Mouse (Mus musculus) embryonic fibroblast, embryonic 13.5 days (primary cell): ENCODE measurements around the gene Ampd2. TPM values are rescaled to one million over a fixed set of nuclear protein-coding genes. Genes with fewer than 3 reads are reported as not detected.

Experiments
- H3K27ac ChIP-seq: 2 replicates; pipeline ENCODE4 v1.5.1; 2012; ENCODE audit warnings: low read length, control low read depth, inconsistent platforms; ENCODE audit not compliant: insufficient read depth
- H3K4me1 ChIP-seq: 2 replicates; pipeline ENCODE4 v1.6.1; 2011; ENCODE audit warnings: low read length; ENCODE audit not compliant: control insufficient read depth, insufficient read depth
- H3K4me3 ChIP-seq: 2 replicates; pipeline ENCODE4 v1.5.1; 2011; ENCODE audit warnings: mild to moderate bottlenecking, control low read depth, low read length; ENCODE audit not compliant: insufficient read depth
- CTCF ChIP-seq: IDR thresholded peaks from 2 replicates; pipeline ENCODE4 v1.5.1; 2011; ENCODE audit warnings: mild to moderate bottlenecking, control low read depth, low read length, moderate library complexity, borderline replicate concordance; ENCODE audit not compliant: insufficient read depth
- POLR2A ChIP-seq: IDR thresholded peaks from 2 replicates; pipeline ENCODE4 v1.6.1; 2011; ENCODE audit warnings: low read depth, mild to moderate bottlenecking, control low read depth, low read length, moderate library complexity
- polyA plus RNA-seq: library from polyadenylated mRNA; stranded (reverse); fragments of >200 nt; gene quantifications from 2 replicates; pipeline ENCODE4 v1.2.4, GENCODE M21; 2011; ENCODE audit warnings: low read depth; ENCODE audit not compliant: missing spikeins, insufficient read length

Ampd2 gene
- polyA plus RNA-seq, 1 experiment: 48.3 TPM

- Histone ChIP-seq H3K4me1 (peaks cover 7% of the 10 kb centered on the region), H3K4me3 (no peak overlapping the region), H3K27ac (no peak overlapping the region)
- TF ChIP-seq CTCF (no peak), POLR2A (no peak)
Observed at GRCm38 (mm10) chr3:108098316-108098715, 11.9 kb upstream of the Ampd2 start.

- Histone ChIP-seq H3K4me1 (peaks cover 7% of the 10 kb centered on the region), H3K4me3 (no peak overlapping the region), H3K27ac (no peak overlapping the region)
- TF ChIP-seq CTCF (no peak), POLR2A (no peak)
Observed at GRCm38 (mm10) chr3:108097656-108098055, 11.2 kb upstream of the Ampd2 start.

DNA sequence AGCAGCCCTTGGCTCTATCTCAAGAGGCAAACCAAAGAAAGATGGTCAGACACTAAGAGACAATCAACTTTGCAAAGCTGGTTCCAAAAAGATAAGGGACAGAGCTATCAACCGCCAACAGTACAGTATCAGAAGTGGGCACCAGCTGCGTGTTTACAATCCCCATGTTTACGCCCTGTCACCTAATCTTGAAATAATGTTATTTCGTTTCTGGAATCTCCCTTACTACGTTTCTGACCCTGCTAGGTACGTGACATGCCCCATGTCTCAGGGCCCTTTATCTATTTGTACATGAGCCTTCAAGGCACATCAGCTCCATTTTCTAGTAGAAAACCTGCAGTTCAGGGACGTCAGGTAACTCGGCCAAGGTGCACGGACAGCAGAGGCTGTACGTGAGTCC, 10.3 kb upstream of the Ampd2 start:
- Histone ChIP-seq H3K27ac (peak overlapping the region; percentile 60), H3K4me1 (peaks cover 7% of the 10 kb centered on the region), H3K4me3 (no peak overlapping the region)
- TF ChIP-seq POLR2A (no peak), CTCF (no peak)

DNA sequence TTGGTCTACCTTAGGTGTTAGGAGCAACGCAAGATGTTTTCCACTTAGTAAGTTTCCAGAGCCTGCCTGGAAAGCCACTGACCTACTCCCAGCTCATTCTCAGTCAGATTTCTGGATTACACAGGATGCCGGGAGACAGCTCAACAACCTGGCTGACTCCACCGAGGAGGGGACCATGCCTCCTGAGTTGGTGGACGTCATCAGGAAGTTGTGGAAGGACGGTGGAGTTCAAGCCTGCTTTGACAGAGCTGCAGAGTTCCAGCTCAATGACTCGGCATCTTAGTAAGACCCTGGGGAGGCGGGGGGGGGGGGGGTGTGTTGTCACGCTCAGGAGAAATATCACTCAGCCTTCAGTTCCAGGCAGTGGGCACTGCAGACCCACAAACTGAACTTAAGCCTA, 9.8 kb upstream of the Ampd2 start:
- TF ChIP-seq POLR2A (no peak), CTCF (no peak)
- Histone ChIP-seq H3K4me1 (peaks cover 7% of the 10 kb centered on the region), H3K4me3 (no peak overlapping the region)

DNA sequence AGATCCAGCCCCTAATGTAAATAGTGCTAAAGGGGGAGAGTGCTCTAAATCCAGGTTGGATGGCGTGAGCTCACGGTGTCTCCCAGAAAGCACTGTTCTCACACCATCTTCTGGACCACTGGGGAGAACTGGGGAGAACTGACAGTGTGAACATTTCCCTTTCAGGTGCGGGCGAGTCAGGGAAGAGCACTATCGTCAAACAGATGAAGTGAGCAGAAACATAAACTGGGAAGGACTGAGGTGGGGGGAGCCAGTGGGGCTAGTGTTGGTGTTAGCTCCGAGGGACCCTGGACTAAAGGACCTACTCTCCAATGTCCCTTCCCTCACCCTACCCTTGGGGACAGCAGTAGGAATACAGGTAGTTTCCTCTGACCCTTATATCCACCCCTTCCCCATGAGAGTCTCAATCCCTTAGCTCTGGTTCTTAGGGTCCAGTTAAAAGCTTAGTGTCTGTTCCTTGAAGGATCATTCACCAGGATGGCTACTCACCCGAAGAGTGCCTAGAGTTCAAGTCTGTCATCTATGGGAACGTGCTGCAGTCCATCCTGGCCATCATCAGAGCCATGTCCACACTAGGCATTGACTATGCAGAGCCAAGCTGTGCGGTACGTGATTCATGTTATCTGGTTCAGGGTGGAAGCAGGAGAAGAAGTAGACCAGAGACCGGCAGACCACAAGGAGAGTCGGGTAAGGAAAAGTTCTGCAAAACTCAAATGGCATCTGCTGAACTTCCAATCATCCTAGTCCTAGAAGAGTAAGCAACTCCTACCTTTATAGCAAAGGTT, 8.7 kb upstream of the Ampd2 start:
- TF ChIP-seq CTCF (no peak), POLR2A (no peak)
- Histone ChIP-seq H3K4me1 (peaks cover 7% of the 10 kb centered on the region), H3K4me3 (no peak overlapping the region), H3K27ac (no peak overlapping the region)

More for the DNA sequence above, 9.8 kb upstream of the Ampd2 start:
- H3K27ac ChIP-seq: peak overlapping the region; percentile 60

GRCm38 (mm10) chr3:108094146-108094545, 7.7 kb upstream of the Ampd2 start:
- Histone ChIP-seq H3K27ac (no peak overlapping the region), H3K4me3 (no peak overlapping the region), H3K4me1 (peaks cover 13% of the 10 kb centered on the region)
- TF ChIP-seq POLR2A (no peak), CTCF (no peak)

DNA sequence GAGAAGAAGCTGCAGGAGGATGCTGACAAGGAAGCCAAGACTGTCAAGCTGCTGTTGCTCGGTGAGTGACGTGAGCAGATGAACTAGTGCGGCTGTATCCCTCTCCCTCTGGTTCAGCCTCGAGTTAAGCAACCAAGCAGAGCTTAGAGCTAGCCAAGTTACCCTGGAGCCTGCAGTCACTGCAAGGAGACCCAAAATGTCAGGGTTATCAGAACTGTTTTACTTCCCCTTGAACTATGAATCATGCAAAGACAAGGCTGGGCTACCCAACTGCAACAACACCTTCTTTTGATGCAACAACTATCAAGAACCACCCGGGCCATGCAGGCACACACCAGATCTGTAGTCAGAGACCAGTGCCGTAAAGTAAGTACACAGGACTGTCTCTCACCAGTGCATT, 6.9 kb upstream of the Ampd2 start:
- H3K4me3 ChIP-seq: no peak overlapping the region
- no peak for TF ChIP-seq CTCF
- no peak for TF ChIP-seq POLR2A

GRCm38 (mm10) chr3:108092536-108093115, 6.2 kb upstream of the Ampd2 start, which contains the start of gene Gnat2:
Gnat2 (plus strand) TSS chr3:108092789.
- Histone ChIP-seq H3K27ac (no peak within 1 kb of the TSS), H3K4me3 (no peak within 1 kb of the TSS), H3K4me1 (peaks cover 17% of the 10 kb centered on the region)
- TF ChIP-seq POLR2A (no peak), CTCF (no peak)

More for the DNA sequence above, 6.9 kb upstream of the Ampd2 start:
- H3K4me1 ChIP-seq: peaks cover 17% of the 10 kb centered on the region
- no peak overlapping the region for H3K27ac ChIP-seq

DNA sequence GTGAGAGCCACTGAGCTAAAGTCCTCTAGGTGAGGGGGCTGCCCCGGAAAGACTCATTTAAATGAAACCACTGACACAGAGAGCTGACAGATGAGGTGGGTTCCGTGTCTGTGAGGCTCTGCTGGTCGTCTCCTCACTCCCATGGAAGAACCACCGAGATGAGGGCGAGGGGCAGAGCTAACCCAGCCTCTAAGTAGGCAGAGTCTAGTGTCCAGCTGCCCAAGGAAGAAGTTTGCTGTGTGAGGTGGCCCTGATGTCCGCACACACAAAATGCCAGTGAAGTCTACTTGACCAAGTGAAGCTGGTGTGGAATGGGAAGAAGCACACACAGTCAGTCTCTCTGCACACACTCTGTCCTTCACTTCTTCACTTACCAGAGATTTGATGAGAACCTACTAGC, 5.6 kb upstream of the Ampd2 start:
- H3K4me1 ChIP-seq: peaks cover 19% of the 10 kb centered on the region
- no peak overlapping the region for H3K4me3 ChIP-seq
- no peak overlapping the region for H3K27ac ChIP-seq
- TF ChIP-seq CTCF: no peak
- TF ChIP-seq POLR2A: no peak

DNA sequence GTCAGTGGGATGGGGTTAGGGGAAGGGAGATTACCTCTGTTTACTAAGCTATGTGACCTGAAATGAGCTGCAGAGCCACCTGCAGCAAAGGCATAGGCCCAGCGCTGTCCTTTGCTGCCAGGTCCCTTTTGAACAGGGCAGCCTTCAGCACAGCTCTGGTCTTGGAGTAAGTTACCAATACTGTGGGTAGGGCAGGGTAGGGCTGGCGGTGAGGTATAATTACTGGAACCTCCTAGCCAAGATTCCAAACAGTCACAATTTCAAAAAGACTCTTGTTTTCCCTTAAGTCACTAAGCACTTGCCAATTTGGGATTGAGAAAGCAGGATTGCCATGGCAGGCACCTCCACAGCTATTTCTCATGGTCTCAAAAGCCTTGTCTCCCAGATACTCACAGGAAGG, 4.1 kb upstream of the Ampd2 start:
- TF ChIP-seq POLR2A: no peak
- no peak for TF ChIP-seq CTCF
- peak overlapping the region; percentile 88 for H3K27ac ChIP-seq
- H3K4me1 ChIP-seq: peaks cover 12% of the 10 kb centered on the region
- H3K4me3 ChIP-seq: no peak overlapping the region
